Mouse (Mus musculus) ES-E14 (cell line): ENCODE data around the gene Pomp. TPM values are rescaled to one million over a fixed set of nuclear protein-coding genes. Genes with fewer than 3 reads are reported as not detected.

Experiments used
- DNase-seq: peaks from one replicate; pipeline ENCODE4 v3.0.0-alpha.2; 2013; ENCODE audit warnings: low read depth, low spot score
- H3K27ac ChIP-seq: 2 replicates; pipeline ENCODE4 v1.5.1; 2012; ENCODE audit warnings: low read depth, mild to moderate bottlenecking, low read length, moderate library complexity, mixed read lengths; ENCODE audit not compliant: poor library complexity, insufficient read depth, severe bottlenecking
- H3K36me3 ChIP-seq: 2 replicates; pipeline ENCODE4 v1.6.1; 2012; ENCODE audit warnings: mild to moderate bottlenecking, low read length, moderate library complexity, mixed read lengths; ENCODE audit not compliant: control insufficient read depth, poor library complexity, insufficient read depth, severe bottlenecking
- H3K4me1 ChIP-seq, 2 experiments: fragments of 150-350 bp in 1 of 2; sonication (generic) in 1 of 2; 2 replicates each; pipeline ENCODE4 v1.6.1; 2012; ENCODE audit warnings: low read length in 2 of 2, mild to moderate bottlenecking in 1 of 2, mixed read lengths in 1 of 2; ENCODE audit not compliant: control insufficient read depth in 2 of 2, insufficient read depth in 2 of 2, poor library complexity in 1 of 2
- H3K4me3 ChIP-seq, 2 experiments: fragments of 150-350 bp in 1 of 2; sonication (generic) in 1 of 2; 2 replicates each; pipeline ENCODE4 v1.5.1; 2012; ENCODE audit warnings: low read length in 2 of 2, low read depth in 1 of 2, mild to moderate bottlenecking in 1 of 2, mixed read lengths in 1 of 2; ENCODE audit not compliant: insufficient read depth in 1 of 2, poor library complexity in 1 of 2, severe bottlenecking in 1 of 2
- H3K9ac ChIP-seq: 2 replicates; pipeline ENCODE4 v1.6.1; 2012; ENCODE audit warnings: low read depth, mild to moderate bottlenecking, low read length, mixed read lengths; ENCODE audit not compliant: poor library complexity, insufficient read depth, severe bottlenecking
- H3K9me3 ChIP-seq: fragments of 150-350 bp; sonication (generic); 2 replicates; pipeline ENCODE4 v1.6.1; 2012; ENCODE audit warnings: low read depth, mild to moderate bottlenecking, low read length; ENCODE audit not compliant: control insufficient read depth, insufficient read depth
- CHD2 ChIP-seq: IDR thresholded peaks from 2 replicates; pipeline ENCODE4 v1.6.1; 2014; ENCODE audit warnings: mild to moderate bottlenecking, low read depth, low read length, inconsistent platforms
- HCFC1 ChIP-seq: IDR thresholded peaks from 2 replicates; pipeline ENCODE4 v1.6.1; 2012; ENCODE audit warnings: low read length, inconsistent platforms, borderline replicate concordance; ENCODE audit not compliant: insufficient read depth
- MAFK ChIP-seq: IDR thresholded peaks from 2 replicates; pipeline ENCODE4 v1.6.1; 2014; ENCODE audit warnings: mild to moderate bottlenecking, low read depth, low read length, inconsistent platforms; ENCODE audit not compliant: insufficient read depth
- ZC3H11A ChIP-seq: IDR thresholded peaks from 2 replicates; pipeline ENCODE4 v1.6.1; 2012; ENCODE audit warnings: low read depth, mild to moderate bottlenecking, inconsistent platforms, low read length, borderline replicate concordance
- ZNF384 ChIP-seq: IDR thresholded peaks from 2 replicates; pipeline ENCODE4 v1.6.1; 2012; ENCODE audit warnings: low read depth, low read length, inconsistent platforms
- in situ Hi-C, 2 experiments: fragments of 600-800 bp; cut with MboI; formaldehyde crosslinking; loops; one replicate each; pipeline ENCODE4 v1.15.1; 2025; ENCODE audit warnings: low sequenced_read_pairs in 2 of 2, inconsistent platforms in 1 of 2; ENCODE audit not compliant: unreplicated experiment in 2 of 2
- total RNA-seq: library from RNA; depleted of rRNA; stranded (reverse); fragments of 300-350 nt; gene quantifications from 2 replicates; pipeline ENCODE4 v1.2.3, GENCODE M21; 2012

Pomp gene
- total RNA-seq, 1 experiment = 165 TPM

DNA sequence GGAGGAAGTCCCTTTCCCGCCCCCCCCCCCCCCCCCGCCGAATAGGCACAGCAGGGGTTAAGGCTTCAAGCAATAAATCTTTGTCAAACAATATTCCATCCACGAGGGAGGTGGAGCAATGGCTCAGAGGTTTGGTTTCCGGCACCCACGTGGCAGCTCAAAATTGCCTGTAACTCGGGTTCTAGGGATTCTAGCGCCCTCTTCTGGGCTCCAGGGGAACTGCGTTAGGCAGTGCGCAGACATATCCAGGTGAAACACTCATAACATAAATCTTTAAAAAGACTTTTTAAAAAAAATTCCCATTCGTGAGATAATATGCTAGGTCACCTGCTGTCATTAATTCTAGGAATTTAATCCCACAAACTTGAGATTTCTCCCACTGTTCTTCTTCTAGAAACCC lies 46.9 kb downstream of the Pomp start:
- TF ChIP-seq MAFK = no peak
- no peak for TF ChIP-seq ZNF384
- TF ChIP-seq ZC3H11A = no peak
- TF ChIP-seq CHD2 = no peak
- no peak for TF ChIP-seq HCFC1
- H3K4me1 ChIP-seq = no peaks in the 10 kb centered on the region; a peak in 1 of 4 replicates
- in situ Hi-C loops = no loop called here

DNA sequence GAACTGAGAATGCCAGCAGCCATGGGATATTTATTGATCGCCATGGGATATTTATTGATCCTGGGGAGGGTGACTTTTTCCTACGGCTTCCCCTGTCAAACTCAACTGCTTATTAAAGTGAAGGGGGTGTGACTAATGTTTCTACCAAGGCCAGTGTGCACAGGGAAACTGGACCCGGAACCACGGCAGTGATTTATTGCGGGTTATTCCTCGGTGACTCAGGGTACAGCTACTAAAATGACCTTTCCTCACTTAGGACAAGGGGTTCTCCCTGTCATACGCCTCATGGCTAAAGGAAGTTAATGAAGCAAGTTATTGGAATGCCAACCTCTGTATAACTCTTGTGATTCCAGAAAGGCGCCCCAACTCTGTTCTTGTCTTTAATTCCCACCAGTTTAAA lies 47.6 kb downstream of the Pomp start:
- TF ChIP-seq ZNF384 (no peak), CHD2 (no peak), HCFC1 (no peak), MAFK (no peak), ZC3H11A (no peak)
- in situ Hi-C loops = no loop called here

More for the DNA sequence above, 46.9 kb downstream of the Pomp start:
- H3K4me3 ChIP-seq = no peak overlapping the region
- no peaks in the 10 kb centered on the region for H3K36me3 ChIP-seq
- no peak for DNase-seq
- H3K9me3 ChIP-seq = no peaks in the 10 kb centered on the region; the same call in 1 of the 2 replicates
- H3K9ac ChIP-seq = no peak overlapping the region
- H3K27ac ChIP-seq = no peak overlapping the region

DNA sequence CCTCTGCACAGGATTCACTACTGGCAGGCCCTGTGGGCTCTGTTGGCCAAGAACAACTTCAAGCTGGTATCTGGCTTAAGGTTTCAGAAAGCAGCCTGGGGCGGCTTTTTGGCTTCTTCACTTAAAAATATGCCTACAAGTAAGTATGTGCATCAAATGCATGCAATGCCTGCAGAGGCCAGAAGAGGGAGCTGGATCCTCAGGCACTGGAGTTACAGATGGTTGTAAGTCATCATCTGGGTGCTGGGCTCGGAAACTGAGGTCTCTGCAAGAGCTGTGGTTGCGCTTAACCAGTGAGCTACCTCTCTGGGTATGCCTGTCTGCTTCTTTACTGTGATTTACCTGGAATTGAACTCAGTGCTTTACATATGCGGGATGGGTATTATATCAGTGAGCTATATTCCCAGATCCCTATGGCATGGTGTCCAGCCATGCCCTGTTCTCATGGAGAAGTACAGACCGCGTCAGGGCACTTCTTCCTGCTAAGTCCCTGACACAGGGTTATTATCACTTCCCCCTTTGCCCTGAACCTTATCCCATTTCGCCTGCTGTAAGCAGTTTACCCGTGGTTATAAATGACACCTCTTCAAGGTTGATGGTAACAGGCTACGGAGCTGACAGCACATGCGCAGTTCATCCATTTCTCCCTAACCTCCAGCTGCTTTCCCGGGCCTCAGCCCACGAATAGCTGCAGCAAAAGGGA lies 50.7 kb downstream of the Pomp start:
- Histone ChIP-seq H3K9ac (no peak overlapping the region), H3K4me3 (no peak overlapping the region), H3K9me3 (no peaks in the 10 kb centered on the region; the same call in 1 of the 2 replicates), H3K4me1 (peaks cover 0 to 13% of the 10 kb centered on the region in 2 experiments; a peak in 2 of 4 replicates), H3K27ac (no peak overlapping the region), H3K36me3 (no peaks in the 10 kb centered on the region)
- DNase-seq = no peak
- no peak for TF ChIP-seq CHD2
- no peak for TF ChIP-seq MAFK
- TF ChIP-seq ZNF384 = no peak
- no peak for TF ChIP-seq ZC3H11A
- no peak for TF ChIP-seq HCFC1
- in situ Hi-C loops = no loop called here

More for the DNA sequence above, 47.6 kb downstream of the Pomp start:
- H3K9me3 ChIP-seq = no peaks in the 10 kb centered on the region; the same call in 1 of the 2 replicates
- H3K4me3 ChIP-seq = no peak overlapping the region
- H3K36me3 ChIP-seq = no peaks in the 10 kb centered on the region
- no peak overlapping the region for H3K27ac ChIP-seq
- H3K4me1 ChIP-seq = no peaks in the 10 kb centered on the region; a peak in 1 of 4 replicates
- no peak for DNase-seq
- H3K9ac ChIP-seq = no peak overlapping the region

DNA sequence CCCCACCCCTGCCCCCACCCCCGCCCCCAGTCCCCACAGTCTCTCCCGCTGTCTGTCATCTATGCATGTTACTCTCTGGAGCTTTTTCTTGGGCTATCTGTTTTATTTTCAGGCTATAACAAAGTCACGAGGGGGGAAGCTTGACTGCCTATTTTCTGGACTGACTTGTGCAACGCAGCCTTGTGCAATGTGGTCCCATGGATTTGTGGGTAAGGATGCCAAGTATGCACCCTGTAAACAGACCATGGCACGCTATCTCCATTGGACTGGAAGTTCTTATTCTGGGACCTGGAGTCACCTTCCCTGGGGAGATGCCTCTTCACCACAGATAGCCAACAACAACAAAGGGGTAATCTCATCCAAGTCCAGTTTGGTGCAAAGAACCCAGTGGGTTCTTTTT lies 51.5 kb downstream of the Pomp start:
- Histone ChIP-seq H3K4me1 (peaks cover 0 to 13% of the 10 kb centered on the region in 2 experiments; a peak in 2 of 4 replicates), H3K9me3 (no peaks in the 10 kb centered on the region), H3K4me3 (no peak overlapping the region), H3K36me3 (no peaks in the 10 kb centered on the region), H3K9ac (no peak overlapping the region), H3K27ac (no peak overlapping the region)
- TF ChIP-seq ZC3H11A (no peak), CHD2 (no peak)
- in situ Hi-C loops = no loop called here
- DNase-seq = no peak
